Mouse (Mus musculus) urinary bladder, postnatal 10 days (tissue): ENCODE measurements around the gene Smg7.

Source experiments
- DNase-seq: peaks from one replicate; pipeline ENCODE4 v3.0.0; 2022; ENCODE audit warnings: low spot score

Smg7 gene

DNA sequence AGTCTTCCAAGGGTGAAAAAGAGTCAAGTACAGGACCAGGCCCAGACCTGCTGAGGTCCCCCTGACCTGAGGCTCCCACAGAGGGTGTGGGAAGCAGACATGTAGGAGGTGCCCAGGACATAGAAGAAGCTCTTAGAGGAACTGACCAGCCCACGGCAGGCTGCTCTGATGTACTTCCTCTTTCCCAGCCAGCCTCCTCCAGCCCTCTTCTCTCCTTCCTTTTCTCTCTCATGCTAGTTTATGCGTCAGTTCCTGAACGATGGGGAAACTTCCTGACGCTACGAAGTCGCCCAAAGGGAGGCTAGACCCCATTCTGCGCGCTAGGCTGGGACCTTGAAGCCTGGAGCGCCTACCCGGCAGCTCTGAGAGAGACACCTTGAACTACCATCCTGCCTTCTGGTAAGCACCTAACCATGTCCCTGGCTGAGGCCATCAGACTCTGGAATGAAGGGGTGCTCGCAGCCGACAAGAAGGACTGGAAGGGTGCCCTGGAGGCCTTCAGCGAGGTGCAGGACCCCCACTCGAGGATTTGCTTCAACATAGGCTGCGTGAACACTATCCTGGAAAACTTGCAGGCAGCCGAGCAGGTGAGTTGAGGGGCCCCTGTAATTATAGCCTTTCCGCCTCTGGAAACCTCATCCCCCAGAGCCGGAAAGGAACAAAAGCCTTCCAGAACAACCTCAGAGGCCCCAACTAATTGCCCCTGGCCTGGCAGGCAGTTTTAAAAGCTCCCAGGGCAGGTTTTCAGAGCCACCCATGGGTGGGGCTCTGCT lies 94.6 kb downstream of the Smg7 start:
- DNase-seq, result no peak

DNA sequence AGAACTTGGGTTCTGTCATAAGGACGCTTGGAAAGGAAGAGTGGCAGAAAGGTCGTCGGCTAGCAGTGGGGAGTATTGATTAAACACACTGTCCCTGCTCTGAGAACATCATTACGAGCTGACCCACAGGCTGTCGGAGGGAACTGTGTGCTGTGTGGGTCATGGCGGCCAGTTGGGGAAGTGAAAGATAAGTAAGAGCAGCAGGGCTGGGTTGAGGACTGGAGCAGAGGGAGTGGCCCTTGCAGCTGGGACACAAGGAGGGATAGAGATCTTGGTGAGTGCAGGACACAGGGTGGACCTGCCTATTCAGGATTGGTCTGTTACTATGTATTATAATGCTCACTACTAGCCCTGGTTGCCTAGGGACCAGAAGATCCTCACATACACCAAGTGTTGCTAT lies 97.5 kb downstream of the Smg7 start:
- no peak for DNase-seq

DNA sequence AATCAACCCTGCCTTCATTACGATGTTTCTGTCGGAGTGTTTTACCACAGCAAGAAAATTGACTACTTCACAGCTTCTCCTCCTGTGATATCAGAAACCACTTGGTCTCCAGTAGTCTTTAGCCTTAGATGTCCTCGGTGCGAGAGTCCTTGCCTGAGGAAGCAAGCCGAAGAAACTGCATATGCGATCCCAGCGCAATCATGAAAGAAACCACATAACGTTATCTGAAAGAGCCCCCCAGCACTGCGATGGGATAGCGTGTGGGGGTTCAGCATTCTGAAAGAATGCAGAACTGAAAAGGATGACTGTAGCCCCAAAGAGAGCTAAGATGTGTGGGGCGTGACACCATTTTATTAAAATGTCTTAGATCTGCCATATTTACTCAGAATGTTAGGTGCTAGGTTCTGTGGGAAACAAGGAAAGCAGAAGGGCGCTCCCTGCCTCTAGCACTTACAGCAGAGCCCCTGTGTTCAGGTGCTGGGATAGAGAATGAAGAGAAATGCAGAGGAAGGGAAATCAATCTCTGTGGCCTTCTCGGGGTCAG lies 101.7 kb downstream of the Smg7 start:
- DNase-seq, result no peak

DNA sequence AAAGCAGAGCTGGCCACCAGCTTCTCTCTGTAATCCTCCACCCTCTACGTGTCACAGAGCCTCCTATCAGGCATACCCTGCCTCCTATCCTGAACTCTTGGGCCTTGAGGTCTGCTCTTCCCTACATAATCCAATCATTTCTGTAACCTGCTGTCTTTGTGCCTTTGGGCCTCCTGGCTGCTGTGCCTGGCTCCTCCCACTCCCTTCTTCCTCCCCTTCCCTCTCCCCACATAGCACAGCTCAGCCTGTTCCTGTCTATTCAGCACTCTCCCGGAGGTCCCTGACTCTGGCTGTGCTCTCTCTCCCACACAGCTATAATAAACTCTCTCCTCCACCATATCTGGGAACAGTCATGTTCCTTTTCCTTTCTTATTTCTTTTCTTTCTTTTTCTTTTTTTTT lies 102.5 kb downstream of the Smg7 start, which contains the start of gene Ncf2:
TSS of gene Ncf2 (plus strand) at position 298 of the 400 bp plus-strand sequence.
- DNase-seq, result no peak

DNA sequence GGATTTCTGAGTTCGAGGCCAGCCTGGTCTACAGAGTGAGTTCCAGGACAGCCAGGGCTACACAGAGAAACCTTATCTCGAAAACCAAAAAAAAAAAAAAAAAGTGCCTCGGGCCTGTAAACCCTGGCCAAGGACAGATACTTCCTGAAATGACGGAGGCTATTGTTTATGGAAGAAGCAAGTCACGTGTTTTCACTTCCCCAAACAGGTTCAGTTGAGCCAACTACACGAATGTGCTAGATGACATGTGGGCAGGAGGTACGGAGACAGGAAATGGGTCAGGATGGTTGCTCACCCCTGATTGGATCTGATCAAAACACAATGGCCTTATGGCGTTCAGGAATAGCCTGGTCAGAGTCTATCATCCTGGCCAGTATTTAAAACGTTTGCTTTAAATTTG lies 104.3 kb downstream of the Smg7 start:
- DNase-seq, result no peak

DNA sequence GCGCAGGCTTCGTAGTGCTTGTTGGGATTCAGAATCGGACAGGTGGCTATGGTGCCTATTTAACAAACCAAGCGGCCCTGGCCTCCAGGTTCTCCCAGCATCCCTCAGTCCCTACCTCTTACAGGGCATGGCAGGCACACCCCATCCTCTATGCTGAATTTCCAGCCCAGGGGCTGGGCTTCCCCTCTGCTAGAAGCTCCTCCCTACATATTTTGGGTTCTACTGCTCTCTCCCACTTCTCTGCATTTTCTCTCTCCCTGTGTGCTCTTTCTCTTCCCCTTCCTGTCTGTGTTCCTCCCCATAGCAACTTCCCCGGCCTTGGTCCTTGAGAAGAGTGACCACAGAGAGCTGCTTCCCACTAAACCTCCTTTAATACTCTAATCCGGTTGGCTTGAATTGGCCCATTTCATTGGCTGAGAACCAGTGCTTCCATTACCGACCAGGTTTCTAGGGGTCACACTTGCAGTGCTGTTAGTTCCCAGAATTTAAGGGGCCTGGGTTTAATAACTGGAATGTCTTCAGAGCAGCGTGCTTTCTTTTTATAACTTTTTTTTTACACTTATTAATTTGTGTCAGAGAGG lies 105.7 kb downstream of the Smg7 start:
- DNase-seq, result no peak

DNA sequence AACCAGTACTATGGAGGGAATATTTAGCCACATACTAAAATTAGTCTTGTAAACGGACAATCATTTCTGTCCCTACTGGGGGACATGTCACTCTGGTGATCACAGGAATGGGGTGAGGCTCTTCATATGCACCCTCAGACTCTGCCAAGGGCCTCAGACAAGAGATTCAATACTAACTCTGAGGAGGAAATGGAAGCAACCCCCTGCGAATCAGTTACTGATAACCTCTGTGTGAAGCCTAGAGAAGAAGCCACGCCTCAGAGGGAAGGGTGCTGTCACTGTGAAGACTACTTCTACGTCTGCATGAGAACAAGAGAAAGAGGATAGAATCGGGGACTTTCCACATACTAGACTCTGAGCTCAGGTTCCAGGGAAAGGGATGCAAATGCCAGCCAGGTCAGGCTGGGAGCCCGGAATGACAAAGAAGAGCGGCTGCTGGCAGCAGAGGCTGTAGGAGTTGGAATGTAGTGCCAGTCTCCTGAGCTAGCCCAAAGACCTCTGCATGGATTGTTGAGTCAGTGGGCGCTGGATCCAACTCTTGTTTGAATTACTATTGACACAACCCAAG lies 106.7 kb downstream of the Smg7 start:
- DNase-seq, result no peak

DNA sequence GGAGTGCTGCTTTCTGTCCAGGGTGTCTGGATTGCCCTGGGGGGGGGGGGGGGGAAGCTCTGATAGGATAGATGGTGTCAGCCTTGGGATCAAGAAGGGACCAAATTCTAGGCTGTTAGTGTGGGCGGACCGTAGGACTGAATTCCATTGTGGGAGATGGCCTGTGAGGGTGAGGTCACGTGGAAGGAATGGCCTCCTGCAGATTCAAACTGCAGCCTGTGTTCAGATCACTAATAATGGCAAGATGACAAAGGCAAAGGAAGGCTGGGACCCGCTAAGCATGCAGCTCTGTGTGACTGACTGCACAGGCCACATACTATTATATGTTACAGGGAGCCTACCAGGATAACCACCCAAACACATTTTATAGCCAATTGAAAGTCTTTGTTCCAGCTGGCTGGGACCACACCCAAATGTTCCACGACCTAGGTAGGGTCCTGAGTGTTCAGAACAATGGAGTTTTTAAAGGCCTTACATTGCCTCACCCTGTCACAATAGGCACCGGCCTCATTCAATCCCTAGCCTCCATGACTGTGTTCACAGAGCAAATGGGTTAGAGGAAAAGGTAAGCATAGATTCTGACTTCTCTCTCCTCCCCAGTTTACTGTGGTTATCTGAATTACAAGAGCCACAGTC lies 108.8 kb downstream of the Smg7 start:
- no peak for DNase-seq

DNA sequence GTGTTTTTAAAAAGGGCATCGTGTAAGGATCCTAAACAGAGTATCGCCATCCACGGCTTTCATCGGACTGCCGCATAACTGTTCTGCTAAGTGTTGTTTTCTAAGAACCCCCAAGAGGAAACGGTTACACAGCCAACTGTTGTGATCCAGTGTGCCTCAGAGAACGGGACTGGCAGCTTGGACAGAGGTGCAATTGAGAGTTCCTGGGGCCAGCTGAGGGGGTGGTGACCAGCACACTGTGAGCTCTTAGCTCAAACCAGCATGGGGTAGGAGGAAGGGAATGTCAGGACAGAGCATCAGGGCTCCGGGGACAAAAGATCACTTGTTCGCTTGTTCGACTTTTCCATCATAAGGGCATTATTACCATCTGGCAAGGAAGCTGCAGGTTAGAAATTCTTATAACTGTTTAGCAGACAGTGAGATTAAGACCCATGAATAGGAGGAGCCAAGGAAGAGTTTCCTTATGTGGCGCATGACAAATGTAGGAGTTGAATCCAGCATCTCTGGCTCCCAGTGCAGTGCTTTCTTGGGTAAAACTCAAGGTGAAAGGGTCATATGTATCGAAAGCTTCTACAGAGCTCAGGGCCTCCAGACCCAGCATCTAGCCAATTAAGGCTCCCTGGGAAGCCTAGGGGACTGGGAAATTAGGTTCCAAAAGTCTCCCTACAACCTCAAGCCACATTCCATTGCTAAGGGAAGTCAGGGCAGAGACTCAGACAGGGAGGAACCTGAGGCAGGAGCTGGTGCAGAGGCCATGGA lies 109.5 kb downstream of the Smg7 start:
- DNase-seq, result no peak

DNA sequence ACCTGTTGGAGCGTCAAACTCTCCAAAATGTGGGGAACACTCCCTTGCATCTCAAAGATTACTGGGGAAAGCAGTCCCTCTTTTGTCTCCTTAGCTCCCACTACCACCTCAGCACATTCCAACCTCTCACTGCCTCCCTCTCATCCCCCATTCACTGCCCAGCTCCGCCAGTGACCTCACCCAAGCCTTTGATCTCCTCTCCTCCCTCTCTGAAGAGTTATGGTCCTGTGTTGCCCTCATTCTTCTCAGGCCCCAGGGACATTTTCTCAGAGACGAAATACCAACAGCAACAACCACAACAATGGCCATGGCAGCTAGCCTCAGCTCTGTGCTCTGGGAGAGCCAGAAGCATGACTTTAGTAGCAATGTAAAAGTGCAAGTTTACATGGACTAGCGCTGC lies 111.2 kb downstream of the Smg7 start:
- no peak for DNase-seq

DNA sequence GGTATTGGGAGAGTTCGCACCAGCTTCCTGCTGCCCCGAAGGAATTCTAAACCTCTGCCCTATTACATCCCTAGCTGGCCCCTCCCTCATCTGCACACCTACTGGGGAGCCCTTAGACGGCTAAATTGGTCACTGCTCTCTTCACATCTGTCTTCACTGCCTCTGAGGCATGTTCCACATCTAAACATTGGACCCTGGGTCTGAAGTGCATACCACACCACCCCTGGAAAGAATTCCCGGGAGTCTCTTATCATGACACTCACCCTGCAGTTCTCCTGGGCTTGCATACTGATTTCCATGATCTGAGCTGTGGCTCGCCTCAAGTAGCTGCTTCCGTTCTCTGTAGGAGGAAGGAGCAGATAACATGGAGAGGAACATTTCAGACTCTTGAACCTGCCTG lies 111.6 kb downstream of the Smg7 start:
- no peak for DNase-seq

DNA sequence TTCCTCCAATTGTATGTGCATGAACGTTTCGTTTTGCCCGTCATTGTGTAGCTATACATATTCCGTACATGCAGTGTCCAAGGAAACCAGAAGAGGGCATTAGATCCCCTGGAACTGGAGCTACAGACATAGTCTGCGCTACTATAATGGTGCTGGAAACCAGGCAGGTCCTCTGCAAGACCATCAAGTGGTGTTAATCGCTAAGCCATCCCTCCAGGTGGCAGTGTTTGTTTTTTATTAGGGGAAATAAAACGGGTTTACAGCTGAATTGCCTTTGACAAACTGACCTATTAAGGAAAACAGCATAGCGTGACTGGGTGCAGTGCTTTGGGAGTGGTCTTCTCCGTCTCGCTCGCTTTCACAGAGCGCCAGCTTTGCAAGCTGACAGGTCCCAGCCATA lies 112.2 kb downstream of the Smg7 start:
- no peak for DNase-seq

DNA sequence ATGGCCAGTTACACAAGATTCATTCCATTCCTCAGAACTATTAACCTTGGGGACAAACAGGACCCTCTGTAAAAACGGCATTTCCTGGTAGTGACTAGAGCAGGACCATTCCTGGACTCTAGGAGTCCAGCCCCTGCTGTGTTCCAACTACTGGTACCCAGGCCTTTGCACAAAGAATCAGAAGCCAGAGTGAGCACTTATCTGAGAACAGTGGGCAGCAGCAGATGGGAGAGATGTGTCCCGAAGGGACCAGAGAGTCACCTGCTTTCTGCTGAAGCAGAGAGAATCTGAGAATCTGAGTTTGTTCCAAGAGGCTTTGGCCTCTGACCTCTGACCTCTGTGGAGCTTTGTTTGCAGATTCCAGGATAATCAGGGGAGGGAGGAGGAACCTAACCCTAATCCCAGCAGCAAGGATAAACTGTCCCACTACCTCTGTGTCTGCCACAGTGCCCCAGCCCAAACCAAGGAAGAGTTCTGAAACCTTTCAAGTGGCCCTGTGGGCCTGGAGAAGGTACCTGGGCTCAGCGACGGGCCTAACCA lies 114.3 kb downstream of the Smg7 start:
- no peak for DNase-seq
